Mouse (Mus musculus) layer of hippocampus, adult 2 months (tissue): ENCODE measurements at regions not wholly inside any gene's neighbourhood (a gene's known extent, or its start where the extent isn't known, plus 50 kb on each side); places are given as distances from the start of the nearest gene placed in this dataset.

Experiments used
- DNase-seq, 2 experiments: peaks; one replicate each; pipeline ENCODE4 v3.0.0; 2022; ENCODE audit warnings: low spot score in 2 of 2
- H3K27ac ChIP-seq: fragments of 200-600 bp; 2 replicates; pipeline ENCODE4 v1.8.1; 2022
- H3K4me3 ChIP-seq: fragments of 200-600 bp; 2 replicates; pipeline ENCODE4 v1.8.1; 2022; ENCODE audit warnings: mild to moderate bottlenecking
- CTCF ChIP-seq: fragments of 200-600 bp; conservative IDR thresholded peaks from 2 replicates; pipeline ENCODE4 v1.8.1; 2022; ENCODE audit warnings: antibody characterized with exemption, mild to moderate bottlenecking, moderate library complexity

GRCm38 (mm10) chr8:126728987-126729632, 135.3 kb upstream of the Irf2bp2 start:
- H3K27ac ChIP-seq = no peak overlapping the region
- H3K4me3 ChIP-seq = no peak overlapping the region
- TF ChIP-seq CTCF = no peak
- no peak for DNase-seq

GRCm38 (mm10) chr8:126728135-126728534, 134.3 kb upstream of the Irf2bp2 start:
- TF ChIP-seq CTCF = no peak
- DNase-seq = no peak
- Histone ChIP-seq H3K4me3 (no peak overlapping the region), H3K27ac (no peak overlapping the region)

GRCm38 (mm10) chr8:126727068-126727467, 133.3 kb upstream of the Irf2bp2 start:
- no peak for DNase-seq
- no peak for TF ChIP-seq CTCF
- Histone ChIP-seq H3K4me3 (no peak overlapping the region), H3K27ac (no peak overlapping the region)

- DNase-seq = no peak
- H3K27ac ChIP-seq = no peak overlapping the region
- TF ChIP-seq CTCF = no peak
- H3K4me3 ChIP-seq = no peak overlapping the region
These were observed 129.7 kb upstream of the Irf2bp2 start for GRCm38 (mm10) chr8:126723259-126724122.

GRCm38 (mm10) chr8:126721621-126722020, 127.8 kb upstream of the Irf2bp2 start:
- Histone ChIP-seq H3K27ac (no peak overlapping the region), H3K4me3 (no peak overlapping the region)
- DNase-seq = peak in 1 of 2 experiments; percentile 29
- TF ChIP-seq CTCF = no peak

GRCm38 (mm10) chr8:126720473-126721145, 126.8 kb upstream of the Irf2bp2 start:
- no peak overlapping the region for H3K27ac ChIP-seq
- DNase-seq = no peak
- H3K4me3 ChIP-seq = no peak overlapping the region
- TF ChIP-seq CTCF = no peak

- Histone ChIP-seq H3K4me3 (no peak overlapping the region), H3K27ac (no peak overlapping the region)
- no peak for DNase-seq
- TF ChIP-seq CTCF = no peak
These were observed 126.0 kb upstream of the Irf2bp2 start for GRCm38 (mm10) chr8:126719748-126720147.

GRCm38 (mm10) chr8:126717652-126718155, 123.9 kb upstream of the Irf2bp2 start:
- Histone ChIP-seq H3K4me3 (no peak overlapping the region), H3K27ac (no peak overlapping the region)
- no peak for TF ChIP-seq CTCF
- peak; percentile 23 to 38 for DNase-seq

- TF ChIP-seq CTCF = no peak
- Histone ChIP-seq H3K4me3 (no peak overlapping the region), H3K27ac (no peak overlapping the region)
- DNase-seq = no peak
These were observed 121.9 kb upstream of the Irf2bp2 start for GRCm38 (mm10) chr8:126715666-126716065.

GRCm38 (mm10) chr8:126713602-126714145, 119.9 kb upstream of the Irf2bp2 start:
- H3K4me3 ChIP-seq = no peak overlapping the region
- H3K27ac ChIP-seq = no peak overlapping the region
- DNase-seq = no peak
- TF ChIP-seq CTCF = no peak

GRCm38 (mm10) chr8:126713181-126713580, 119.4 kb upstream of the Irf2bp2 start:
- H3K27ac ChIP-seq = no peak overlapping the region
- no peak overlapping the region for H3K4me3 ChIP-seq
- no peak for DNase-seq
- TF ChIP-seq CTCF = no peak

- DNase-seq = no peak
- no peak for TF ChIP-seq CTCF
- Histone ChIP-seq H3K4me3 (no peak overlapping the region), H3K27ac (no peak overlapping the region)
These were observed 119.0 kb upstream of the Irf2bp2 start for GRCm38 (mm10) chr8:126712749-126713148.

GRCm38 (mm10) chr8:126708956-126709355, 115.2 kb upstream of the Irf2bp2 start:
- no peak for TF ChIP-seq CTCF
- H3K27ac ChIP-seq = no peak overlapping the region
- no peak overlapping the region for H3K4me3 ChIP-seq
- no peak for DNase-seq
